Mouse (Mus musculus): ENCODE results near the gene Slc35a3. TPM values are rescaled to one million over a fixed set of nuclear protein-coding genes. Genes with fewer than 3 reads are reported as not detected.

Slc35a3 gene
- 10.2 TPM for polyA plus RNA-seq (2014; fragmentation: Illumina TruSeq; extraction: RNeasy Lipid Tissue Mini Kit (QIAGEN cat#74804); ENCODE audit: insufficient read depth, low read depth, low replicate concordance)

DNA sequence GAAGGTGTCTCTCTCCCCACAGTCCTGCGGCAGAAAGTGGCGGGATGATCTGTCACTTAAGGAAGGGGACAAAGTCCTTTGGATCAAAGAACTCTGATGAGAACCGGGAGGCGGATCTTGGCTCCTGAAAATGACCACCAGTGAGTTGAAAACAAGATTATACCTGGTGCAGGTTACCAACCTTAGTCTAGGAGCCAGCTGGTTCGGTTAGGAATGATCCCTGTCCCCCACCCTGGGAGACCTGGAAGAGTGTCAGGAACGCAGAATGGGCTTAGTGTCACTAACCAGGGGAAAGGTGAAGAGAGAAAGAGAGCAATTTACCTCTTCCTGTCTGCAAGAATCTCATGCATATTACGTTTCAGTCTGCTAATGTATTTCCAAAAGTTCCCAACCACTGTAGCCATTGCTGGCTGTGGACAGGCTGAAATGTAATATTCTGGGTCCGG is at the start of gene Slc35a3:
Slc35a3 (minus strand) TSS at position 396 of the 446 bp plus-strand sequence.

GRCm38 (mm10) chr3:116681160-116681559 is 31.5 kb downstream of the Slc35a3 start, which contains the start of gene Gm43191:
Gm43191 (minus strand) TSS chr3:116681260.

GRCm38 (mm10) chr3:116662463-116662863 is 50.2 kb downstream of the Slc35a3 start, which contains the start of gene Mfsd14a:
Mfsd14a (minus strand) TSS chr3:116662677.

Other genes starting within 250 kb of the Slc35a3 start
- gene Rtca, start 204.6 kb downstream of the Slc35a3 start, polyA plus RNA-seq (2014; fragmentation: Illumina TruSeq; extraction: RNeasy Lipid Tissue Mini Kit (QIAGEN cat#74804); ENCODE audit: insufficient read depth, low read depth, low replicate concordance) = 22.4 TPM
- gene Dbt, start 199.8 kb downstream of the Slc35a3 start, polyA plus RNA-seq (2014; fragmentation: Illumina TruSeq; extraction: RNeasy Lipid Tissue Mini Kit (QIAGEN cat#74804); ENCODE audit: insufficient read depth, low read depth, low replicate concordance) = 9.7 TPM
- gene Lrrc39, start 149.9 kb downstream of the Slc35a3 start, polyA plus RNA-seq (2014; fragmentation: Illumina TruSeq; extraction: RNeasy Lipid Tissue Mini Kit (QIAGEN cat#74804); ENCODE audit: insufficient read depth, low read depth, low replicate concordance) = 0.66 TPM
- gene Sass6, start 117.8 kb downstream of the Slc35a3 start, polyA plus RNA-seq (2014; fragmentation: Illumina TruSeq; extraction: RNeasy Lipid Tissue Mini Kit (QIAGEN cat#74804); ENCODE audit: insufficient read depth, low read depth, low replicate concordance) = 1.7 TPM
- gene Trmt13, start 98.2 kb downstream of the Slc35a3 start, polyA plus RNA-seq (2014; fragmentation: Illumina TruSeq; extraction: RNeasy Lipid Tissue Mini Kit (QIAGEN cat#74804); ENCODE audit: insufficient read depth, low read depth, low replicate concordance) = 5.3 TPM
- gene Mfsd14a, start 50.2 kb downstream of the Slc35a3 start, polyA plus RNA-seq (2014; fragmentation: Illumina TruSeq; extraction: RNeasy Lipid Tissue Mini Kit (QIAGEN cat#74804); ENCODE audit: insufficient read depth, low read depth, low replicate concordance) = 29.2 TPM
- gene Gm43191, start 31.6 kb downstream of the Slc35a3 start, polyA plus RNA-seq (2014; fragmentation: Illumina TruSeq; extraction: RNeasy Lipid Tissue Mini Kit (QIAGEN cat#74804); ENCODE audit: insufficient read depth, low read depth, low replicate concordance) = not detected
- 3.3 TPM for gene Agl, start 95.3 kb upstream of the Slc35a3 start, polyA plus RNA-seq (2014; fragmentation: Illumina TruSeq; extraction: RNeasy Lipid Tissue Mini Kit (QIAGEN cat#74804); ENCODE audit: insufficient read depth, low read depth, low replicate concordance)
- gene Frrs1, start 146.6 kb upstream of the Slc35a3 start, polyA plus RNA-seq (2014; fragmentation: Illumina TruSeq; extraction: RNeasy Lipid Tissue Mini Kit (QIAGEN cat#74804); ENCODE audit: insufficient read depth, low read depth, low replicate concordance) = 3.8 TPM

Data from lung, adult 10 weeks (tissue).